In genomic region chr4:116483476-116483875, GRCm38 (mm10) we compare ENCODE assay signal across 12 mouse cellular contexts. TPM values are rescaled to one million over a fixed set of nuclear protein-coding genes. Genes with fewer than 3 reads are reported as not detected.
DNase-seq lines count a peak whose midpoint lies in the region; ATAC-seq and TF ChIP-seq lines count a peak whose summit lies in the region.
"Had no signal": no experiment of that assay in that cellular context is flagged by ENCODE, and none has a peak within 500 bp of the region (broad histone marks: within the 10 kb centered on the region; RNA-seq: fewer than 3 reads in every experiment).

No protein-coding gene starts in this region.

- H3K27me3 ChIP-seq in heart, postnatal 0 days (ENCODE audit: control insufficient read depth, insufficient read depth, low read length): no peaks in the 10 kb centered on the region
- no peaks in the 10 kb centered on the region for H3K27me3 ChIP-seq in neural tube, embryonic 11.5 days (ENCODE audit: control insufficient read depth, insufficient read depth, low read length)
- no peaks in the 10 kb centered on the region for H3K27me3 ChIP-seq in limb, embryonic 10.5 days (ENCODE audit: low read depth, poor library complexity, severe bottlenecking)

- TF ChIP-seq CTCF in heart, postnatal 0 days (IDR thresholded peaks at IDR 0.05; ENCODE audit: low read depth): no peak

- H3K36me3 ChIP-seq in heart, postnatal 0 days (replicated peaks; ENCODE audit: control insufficient read depth, insufficient read depth, low read length): no peaks in the 10 kb centered on the region
- H3K36me3 ChIP-seq in neural tube, embryonic 11.5 days (ENCODE audit: control insufficient read depth, insufficient read depth, low read length): no peaks in the 10 kb centered on the region
- H3K36me3 ChIP-seq in limb, embryonic 10.5 days: no peaks in the 10 kb centered on the region

- no peaks in the 10 kb centered on the region for H3K9me3 ChIP-seq in heart, postnatal 0 days (replicated peaks; ENCODE audit: control insufficient read depth, low read length)
- no peaks in the 10 kb centered on the region for H3K9me3 ChIP-seq in neural tube, embryonic 11.5 days (ENCODE audit: control insufficient read depth, low read length)
- no peaks in the 10 kb centered on the region for H3K9me3 ChIP-seq in limb, embryonic 10.5 days (replicated peaks)

- peak overlapping the region; percentile 28; the same call in 1 of the 2 replicates for H3K27ac ChIP-seq in heart, postnatal 0 days (ENCODE audit: low read depth)
- H3K27ac ChIP-seq in neural tube, embryonic 11.5 days (ENCODE audit: low read depth, low read length): 0 out of 2 replicates have a peak overlapping the region, but pooled peaks have one; percentile 8
- no peak overlapping the region for H3K27ac ChIP-seq in limb, embryonic 10.5 days

- ATAC-seq in heart, postnatal 0 days (ENCODE audit: insufficient read depth, low read depth): peak; percentile 73; the same call in 1 of the 2 replicates
- no peak for ATAC-seq in neural tube, embryonic 11.5 days (ENCODE audit: insufficient read depth, low FRiP score, low TSS enrichment)

- 11% methylated on average over 2 of the region's 2 CpGs for WGBS in heart, postnatal 0 days
- WGBS in neural tube, embryonic 11.5 days: 28% methylated on average over 2 of the region's 2 CpGs
- 42% methylated on average over 2 of the region's 2 CpGs for WGBS in limb, embryonic 10.5 days

- H3K4me3 ChIP-seq in heart, postnatal 0 days (ENCODE audit: low read depth, low read length): no peak overlapping the region
- H3K4me3 ChIP-seq in neural tube, embryonic 11.5 days (ENCODE audit: low read depth, low read length): no peak overlapping the region
- H3K4me3 ChIP-seq in limb, embryonic 10.5 days: no peak overlapping the region

- 0 out of 2 replicates have a peak, but pooled peaks cover 3% of the 10 kb centered on the region for H3K4me1 ChIP-seq in heart, postnatal 0 days (ENCODE audit: control insufficient read depth, insufficient read depth)
- no peaks in the 10 kb centered on the region for H3K4me1 ChIP-seq in neural tube, embryonic 11.5 days (ENCODE audit: control insufficient read depth, insufficient read depth, low read length)
- H3K4me1 ChIP-seq in limb, embryonic 10.5 days: peaks cover 6% of the 10 kb centered on the region

- no peak for TF ChIP-seq EP300 in heart, postnatal 0 days (IDR thresholded peaks at IDR 0.05; ENCODE audit: low read depth)

- no peak overlapping the region for H3K9ac ChIP-seq in heart, postnatal 0 days (replicated peaks; ENCODE audit: low read depth, low read length)
- H3K9ac ChIP-seq in neural tube, embryonic 11.5 days (ENCODE audit: low read length): no peak overlapping the region

- peak; percentile 53 for DNase-seq in heart, postnatal 0 days (ENCODE audit: low spot score)
- DNase-seq in heart, adult 8-10 months (ENCODE audit: low spot score): no peak
- DNase-seq in neural tube, embryonic 11.5 days (ENCODE audit: low spot score): peak; percentile 14
- DNase-seq in neural tube, embryonic 10.5 days (ENCODE audit: extremely low spot score, low spot score): no peak
- peak; percentile 49 for DNase-seq in limb, embryonic 10.5 days (ENCODE audit: low spot score)
- no peak for DNase-seq in gastrocnemius, adult 8-10 months (ENCODE audit: low spot score in 2 of 2)
- no peak for DNase-seq in gastrocnemius, postnatal 25 days
- no peak for DNase-seq in spleen, postnatal 4 days (ENCODE audit: low spot score in 2 of 2)
- DNase-seq: adrenal gland, postnatal 36 days; cerebellum, postnatal 36 days; kidney, adult 11 months; thymus, postnatal 25 days had no signal

- H3K4me2 ChIP-seq in heart, postnatal 0 days (ENCODE audit: low read depth, low read length): no peak overlapping the region
- no peak overlapping the region for H3K4me2 ChIP-seq in neural tube, embryonic 11.5 days (ENCODE audit: low read depth)

RNA-seq across cellular contexts. Expression of gene Mast2, which starts 19.5 kb away (rescaled TPM):
- total RNA-seq in heart, postnatal 0 days (2014; rRNA removed; ENCODE audit: low replicate concordance): 49.8 and 52.5 TPM in 2 replicates
- 14.3 and 14.9 TPM in 2 replicates for polyA plus RNA-seq in heart, postnatal 0 days (2015; fragmentation: Nextera tagmentation; extraction: Ambion mirVana)
- 100 to 1,000 TPM; 121 to 144 (median 138) TPM for total RNA-seq in heart, adult 8-10 months (2022)
- 31.9 and 36.5 TPM in 2 replicates for polyA plus RNA-seq in neural tube, embryonic 11.5 days (2014; fragmentation: Nextera tagmentation; extraction: Ambion mirVana)
- 16.3 and 19.2 TPM in 2 replicates for polyA plus RNA-seq in limb, embryonic 10.5 days (2016; fragmentation: Nextera tagmentation; extraction: Ambion mirVana)
- total RNA-seq in gastrocnemius, adult 8-10 months (2022): 10 to 100 TPM; 76.6 to 98.8 (median 77.1) TPM
- 10 to 100 TPM; 76.6 to 83.8 TPM for total RNA-seq in gastrocnemius, postnatal 25 days (2021)

RNA-seq across cellular contexts. Expression of gene Ipp, which starts 23.9 kb away (rescaled TPM):
- total RNA-seq in heart, postnatal 0 days (2014; rRNA removed; ENCODE audit: low replicate concordance): 6.1 and 6.2 TPM in 2 replicates
- 14.9 and 15.9 TPM in 2 replicates for polyA plus RNA-seq in heart, postnatal 0 days (2015; fragmentation: Nextera tagmentation; extraction: Ambion mirVana)
- 10 to 100 TPM; 14.0 to 19.0 (median 16.8) TPM for total RNA-seq in heart, adult 8-10 months (2022)
- 4.7 and 4.9 TPM in 2 replicates for polyA plus RNA-seq in neural tube, embryonic 11.5 days (2014; fragmentation: Nextera tagmentation; extraction: Ambion mirVana)
- 15.2 and 19.1 TPM in 2 replicates for polyA plus RNA-seq in limb, embryonic 10.5 days (2016; fragmentation: Nextera tagmentation; extraction: Ambion mirVana)
- total RNA-seq in gastrocnemius, adult 8-10 months (2022): 10 to 100 TPM; 20.1 to 23.7 (median 21.7) TPM
- 10 to 100 TPM; 11.0 to 14.6 TPM for total RNA-seq in gastrocnemius, postnatal 25 days (2021)

Comparison
In these comparisons a context has a peak if more than half of its experiments do, and no peak if none do; other contexts are left out.
1. DNase-seq: peak in heart, postnatal 0 days (single experiment), neural tube, embryonic 11.5 days (single experiment) and limb, embryonic 10.5 days (single experiment); none in heart, adult 8-10 months (single experiment), neural tube, embryonic 10.5 days (single experiment), gastrocnemius, adult 8-10 months (0 of 2), gastrocnemius, postnatal 25 days (single experiment) and spleen, postnatal 4 days (0 of 2).